Mouse (Mus musculus): ENCODE results near the gene Gm43517. TPM values are rescaled to one million over a fixed set of nuclear protein-coding genes. Genes with fewer than 3 reads are reported as not detected.

The Gm43517 gene
- total RNA-seq, 1 experiment from 2014 or later, result not detected

DNA sequence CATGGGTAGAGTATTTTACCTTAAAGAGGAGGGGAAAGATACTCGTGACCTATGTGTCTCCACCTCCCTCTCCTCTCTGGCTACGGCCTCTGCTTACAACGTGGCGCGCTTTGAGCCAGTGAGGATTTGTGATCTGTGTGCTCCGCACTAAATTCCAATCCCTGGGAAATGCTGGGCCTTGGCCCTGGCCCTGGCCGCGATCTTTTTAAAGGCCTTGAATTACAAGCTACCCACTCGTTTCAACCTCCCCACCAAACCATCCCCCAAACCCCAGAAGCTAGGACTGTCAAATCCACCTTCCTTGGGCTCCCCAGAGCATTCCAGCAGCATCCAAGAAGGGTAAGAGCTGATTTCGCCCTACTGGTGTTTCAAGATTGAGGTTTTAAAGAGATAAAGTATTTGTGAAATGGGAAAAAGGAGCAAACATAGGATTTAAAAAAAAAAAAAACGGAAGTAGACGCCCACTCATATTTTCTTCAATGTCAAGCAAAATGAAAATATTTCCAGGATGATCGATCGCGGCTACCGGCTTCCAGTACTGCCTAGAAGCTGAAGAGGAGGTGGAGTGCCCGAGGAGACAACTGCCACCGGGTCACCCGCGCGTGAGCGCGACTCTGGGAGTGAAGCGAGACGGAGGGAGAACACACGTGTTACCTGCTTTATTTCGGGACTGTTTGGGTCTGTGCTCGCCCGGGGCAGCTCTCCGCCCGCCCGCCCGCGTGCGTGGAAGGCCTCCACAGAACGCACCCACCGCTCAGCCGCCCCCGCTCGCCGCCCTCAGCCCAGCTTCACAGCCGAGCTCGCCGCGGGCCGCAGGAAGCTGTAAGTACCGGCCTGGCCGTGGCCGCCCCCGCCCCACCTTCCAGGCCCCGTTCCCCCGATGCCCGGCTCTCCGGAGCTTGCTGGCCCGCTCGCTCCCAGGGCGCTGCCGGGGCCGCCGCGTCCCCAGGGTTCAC is 2.1 kb upstream of the Gm43517 start, which contains the start of gene Foxg1:
Foxg1 (plus strand) TSS at position 96 of the 956 bp plus-strand sequence.
- ATAC-seq (replicated peaks in 1 of 2; ENCODE audit: insufficient read depth in 1 of 2, low FRiP score in 2 of 2, low TSS enrichment in 1 of 2, low read depth in 1 of 2, poor library complexity in 2 of 2, severe bottlenecking in 2 of 2), result no peak

DNA sequence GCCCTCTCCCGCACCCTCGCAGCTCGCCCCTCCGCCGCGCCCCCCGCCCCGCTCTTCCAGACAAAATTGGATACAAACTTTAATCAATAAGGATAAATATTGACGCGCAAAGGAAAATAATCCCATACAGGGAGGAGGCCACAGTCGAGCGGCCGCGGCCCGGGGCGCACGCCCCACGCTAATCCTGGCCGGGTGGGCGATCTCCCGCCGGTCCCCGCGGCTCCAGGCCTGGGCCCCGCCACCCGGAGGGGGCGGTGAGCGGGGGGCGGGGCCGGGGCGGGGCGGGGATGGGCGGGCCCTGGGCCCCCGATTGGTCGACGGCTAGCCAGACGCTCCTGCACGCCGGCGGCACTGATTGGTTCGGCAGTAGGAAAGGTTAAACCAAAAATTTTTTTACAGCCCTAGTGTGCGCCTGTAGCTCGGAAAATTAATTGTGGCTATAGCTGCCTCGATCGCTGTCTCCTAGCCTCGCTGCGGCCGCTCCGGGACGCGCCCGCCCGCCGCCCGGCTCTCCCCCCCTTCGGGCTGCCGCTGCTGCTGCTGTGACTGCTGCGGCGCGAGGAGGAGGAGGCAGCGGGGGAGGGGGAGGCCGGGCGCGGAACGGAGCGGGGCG is 1.3 kb upstream of the Gm43517 start:
- no peak for ATAC-seq (replicated peaks in 1 of 2; ENCODE audit: insufficient read depth in 1 of 2, low FRiP score in 2 of 2, low TSS enrichment in 1 of 2, low read depth in 1 of 2, poor library complexity in 2 of 2, severe bottlenecking in 2 of 2)

DNA sequence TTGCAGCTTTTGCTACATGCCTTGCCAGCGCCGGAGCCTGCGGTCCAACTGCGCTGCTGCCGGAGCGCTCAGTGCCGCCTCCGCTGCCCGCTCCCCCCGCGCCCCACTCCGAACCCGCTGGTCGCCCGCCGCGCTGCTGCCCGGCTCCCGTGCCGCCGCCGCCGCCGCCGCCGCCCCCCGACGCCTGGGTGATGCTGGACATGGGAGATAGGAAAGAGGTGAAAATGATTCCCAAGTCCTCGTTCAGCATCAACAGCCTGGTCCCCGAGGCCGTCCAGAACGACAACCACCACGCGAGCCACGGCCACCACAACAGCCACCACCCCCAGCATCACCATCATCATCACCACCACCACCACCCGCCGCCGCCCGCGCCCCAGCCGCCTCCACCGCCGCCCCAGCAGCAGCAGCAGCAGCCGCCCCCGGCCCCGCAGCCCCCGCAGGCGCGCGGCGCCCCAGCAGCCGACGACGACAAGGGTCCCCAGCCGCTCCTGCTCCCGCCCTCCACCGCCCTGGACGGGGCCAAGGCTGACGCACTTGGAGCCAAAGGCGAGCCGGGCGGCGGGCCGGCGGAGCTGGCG is 589 bp upstream of the Gm43517 start:
- ATAC-seq (replicated peaks in 1 of 2; ENCODE audit: insufficient read depth in 1 of 2, low FRiP score in 2 of 2, low TSS enrichment in 1 of 2, low read depth in 1 of 2, poor library complexity in 2 of 2, severe bottlenecking in 2 of 2), result no peak

DNA sequence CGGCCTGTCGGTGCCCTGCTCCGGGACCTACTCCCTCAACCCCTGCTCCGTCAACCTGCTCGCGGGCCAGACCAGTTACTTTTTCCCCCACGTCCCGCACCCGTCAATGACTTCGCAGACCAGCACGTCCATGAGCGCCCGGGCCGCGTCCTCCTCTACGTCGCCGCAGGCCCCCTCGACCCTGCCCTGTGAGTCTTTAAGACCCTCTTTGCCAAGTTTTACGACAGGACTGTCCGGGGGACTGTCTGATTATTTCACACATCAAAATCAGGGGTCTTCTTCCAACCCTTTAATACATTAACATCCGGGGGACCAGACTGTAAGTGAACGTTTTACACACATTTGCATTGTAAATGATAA is 637 bp downstream of the Gm43517 start:
- peak in 1 of 2 experiments; percentile 25; a peak in 1 of 4 replicates for ATAC-seq (replicated peaks in 1 of 2; ENCODE audit: insufficient read depth in 1 of 2, low FRiP score in 2 of 2, low TSS enrichment in 1 of 2, low read depth in 1 of 2, poor library complexity in 2 of 2, severe bottlenecking in 2 of 2)

DNA sequence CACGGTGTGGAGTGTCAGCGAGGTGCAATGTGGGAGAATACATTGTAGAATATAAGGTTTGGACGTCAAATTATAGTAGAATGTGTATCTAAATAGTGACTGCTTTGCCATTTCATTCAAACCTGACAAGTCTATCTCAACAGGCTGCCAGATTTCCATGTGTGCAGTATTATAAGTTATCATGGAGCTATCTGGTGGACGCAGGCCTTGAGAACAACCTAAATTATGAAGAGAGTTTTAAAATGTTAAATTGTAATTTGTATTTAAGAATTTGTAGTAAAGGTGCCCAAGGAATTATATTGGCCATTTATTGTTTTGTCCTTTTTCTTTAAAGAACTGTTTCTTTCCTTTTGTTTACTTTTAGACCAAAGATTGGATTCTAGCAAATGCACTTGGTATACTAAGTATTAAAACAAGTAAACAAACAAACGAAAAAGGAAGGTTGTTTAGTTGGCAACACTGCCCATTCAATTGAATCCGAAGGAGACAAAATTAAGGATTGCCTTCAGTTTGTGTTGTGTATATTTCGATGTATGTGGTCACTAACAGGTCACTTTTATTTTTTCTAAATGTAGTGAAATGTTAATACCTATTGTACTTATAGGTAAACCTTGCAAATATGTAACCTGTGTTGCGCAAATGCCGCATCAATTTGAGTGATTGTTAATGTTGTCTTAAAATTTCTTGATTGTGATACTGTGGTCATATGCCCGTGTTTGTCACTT is 1.3 kb downstream of the Gm43517 start:
- no peak for ATAC-seq (replicated peaks in 1 of 2; ENCODE audit: insufficient read depth in 1 of 2, low FRiP score in 2 of 2, low TSS enrichment in 1 of 2, low read depth in 1 of 2, poor library complexity in 2 of 2, severe bottlenecking in 2 of 2)

DNA sequence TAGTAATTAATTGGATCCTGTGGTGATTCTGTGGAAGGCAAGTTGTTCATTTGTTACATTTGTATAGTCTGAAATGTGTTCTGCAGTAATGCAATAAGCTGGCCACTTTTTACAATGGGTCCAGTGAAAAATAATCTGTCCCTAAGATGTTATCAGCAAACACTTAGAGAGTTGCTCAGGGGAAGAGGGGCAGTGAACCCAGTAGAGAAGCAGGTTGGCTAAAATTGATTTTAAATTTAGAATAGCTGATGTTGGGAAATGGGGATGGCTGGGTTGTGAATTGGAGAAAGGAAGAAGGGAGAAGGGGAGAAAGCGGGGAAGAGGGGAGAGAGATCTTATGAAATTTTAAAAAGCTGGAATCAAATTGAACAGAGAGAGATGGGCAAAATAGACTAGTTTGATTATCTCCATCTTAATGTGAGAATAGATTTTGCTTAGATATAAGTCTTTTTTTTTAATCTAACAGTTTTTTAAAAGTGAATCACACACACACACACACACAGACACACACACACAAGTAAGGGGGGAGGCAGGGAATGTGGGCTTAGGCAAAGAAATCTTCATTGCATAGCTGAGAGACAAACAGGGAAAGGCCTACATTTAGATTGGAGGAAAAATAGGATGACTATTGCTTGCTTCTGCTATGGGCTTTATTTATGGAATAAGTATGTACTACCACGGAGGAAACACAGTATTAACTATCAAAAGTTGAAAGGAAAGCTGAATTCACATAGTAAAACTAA is 3.1 kb downstream of the Gm43517 start:
- no peak for ATAC-seq (replicated peaks in 1 of 2; ENCODE audit: insufficient read depth in 1 of 2, low FRiP score in 2 of 2, low TSS enrichment in 1 of 2, low read depth in 1 of 2, poor library complexity in 2 of 2, severe bottlenecking in 2 of 2)

DNA sequence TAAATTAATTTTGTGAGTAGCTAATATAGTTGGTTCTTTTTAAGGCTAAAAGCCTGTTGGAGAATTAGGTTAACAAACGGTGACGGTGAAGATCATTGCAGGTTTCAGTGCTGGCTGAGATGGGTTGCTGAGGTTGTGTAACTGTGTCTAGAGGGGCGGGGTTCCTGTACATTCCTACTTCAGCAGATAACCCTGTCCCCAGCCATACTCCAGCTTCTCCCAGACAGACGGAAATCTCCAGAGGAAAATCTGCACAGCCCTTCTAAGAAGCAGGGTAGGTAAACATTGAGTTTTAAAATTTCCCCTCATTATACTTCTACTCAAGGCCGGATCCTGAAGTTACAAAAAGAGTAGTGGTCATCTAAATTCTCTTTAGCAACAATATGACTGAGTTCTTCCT is 4.7 kb downstream of the Gm43517 start:
- ATAC-seq (replicated peaks in 1 of 2; ENCODE audit: insufficient read depth in 1 of 2, low FRiP score in 2 of 2, low TSS enrichment in 1 of 2, low read depth in 1 of 2, poor library complexity in 2 of 2, severe bottlenecking in 2 of 2), result no peak

DNA sequence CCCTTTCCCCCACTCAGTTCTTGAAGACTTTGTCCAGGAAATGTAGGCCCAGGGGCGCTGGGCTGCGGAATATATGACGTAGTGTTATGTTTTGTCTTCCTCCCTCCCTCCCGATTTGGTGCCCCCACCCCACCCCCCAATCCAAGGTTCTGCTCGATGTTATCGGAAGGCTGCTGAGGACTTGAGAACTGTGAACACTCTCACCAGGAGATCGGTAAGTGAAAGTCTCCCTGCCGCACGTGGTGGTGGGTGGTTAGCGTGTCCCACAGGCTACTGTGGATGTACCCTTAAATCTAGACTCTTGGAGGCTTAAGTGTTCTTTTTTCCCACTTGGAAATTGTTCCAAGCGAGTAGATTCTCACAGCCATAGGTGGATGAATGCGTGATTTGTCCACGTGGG is 5.3 kb downstream of the Gm43517 start:
- no peak for ATAC-seq (replicated peaks in 1 of 2; ENCODE audit: insufficient read depth in 1 of 2, low FRiP score in 2 of 2, low TSS enrichment in 1 of 2, low read depth in 1 of 2, poor library complexity in 2 of 2, severe bottlenecking in 2 of 2)

DNA sequence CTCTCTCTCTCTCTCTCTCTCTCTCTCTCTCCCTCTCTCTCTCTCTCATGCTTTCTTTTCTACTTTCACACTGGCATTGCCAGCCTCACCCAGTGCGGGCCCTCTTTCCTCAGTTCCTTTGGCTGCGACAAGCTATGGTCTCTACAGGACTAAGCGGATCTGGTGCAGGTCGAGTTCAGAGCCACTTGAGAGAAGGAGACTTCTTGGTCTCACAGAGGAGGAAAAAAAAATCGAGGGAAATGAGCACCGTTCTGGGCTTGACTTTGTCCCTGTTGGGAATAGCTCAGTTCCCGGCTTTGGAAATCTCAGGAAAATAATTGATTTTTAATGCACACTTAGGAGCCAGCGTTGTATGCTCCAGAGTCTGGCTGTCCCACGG is 5.9 kb downstream of the Gm43517 start:
- no peak for ATAC-seq (replicated peaks in 1 of 2; ENCODE audit: insufficient read depth in 1 of 2, low FRiP score in 2 of 2, low TSS enrichment in 1 of 2, low read depth in 1 of 2, poor library complexity in 2 of 2, severe bottlenecking in 2 of 2)

DNA sequence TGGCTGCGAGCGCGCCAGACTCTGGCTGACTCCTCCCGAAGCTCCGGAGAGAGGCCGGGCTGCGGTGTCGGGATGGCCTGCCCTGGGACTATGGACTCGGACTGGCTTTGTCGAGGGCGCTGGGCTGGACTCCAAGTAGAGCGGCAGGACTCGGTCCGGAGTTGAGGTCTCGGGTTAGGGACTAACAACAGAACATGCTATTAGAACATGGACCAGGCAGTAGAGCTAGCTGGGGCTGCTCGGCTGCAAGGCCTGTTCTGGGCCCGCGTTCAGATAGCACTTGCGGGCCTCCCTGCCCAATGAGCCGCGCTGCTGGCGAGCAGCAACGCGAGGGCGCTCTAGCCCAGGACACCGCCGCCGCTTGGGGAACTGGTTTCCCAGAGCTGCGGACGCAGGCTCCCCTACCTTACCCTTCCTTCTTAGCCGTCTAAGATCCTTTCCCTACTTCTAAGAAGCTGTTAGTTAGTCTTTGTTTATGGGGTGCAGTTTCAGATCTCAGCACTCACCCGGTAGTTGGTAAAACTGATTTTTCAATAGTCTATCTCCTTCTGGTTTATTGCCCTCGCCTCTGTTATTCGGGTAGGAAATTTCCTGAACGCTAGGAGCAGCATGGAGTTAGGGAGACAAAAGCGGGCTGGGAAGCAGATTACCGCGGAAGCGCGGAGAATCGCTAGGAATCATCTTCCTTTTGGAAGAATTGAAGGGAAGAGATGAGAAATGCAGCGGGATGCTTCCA is 6.5 kb downstream of the Gm43517 start:
- ATAC-seq (replicated peaks in 1 of 2; ENCODE audit: insufficient read depth in 1 of 2, low FRiP score in 2 of 2, low TSS enrichment in 1 of 2, low read depth in 1 of 2, poor library complexity in 2 of 2, severe bottlenecking in 2 of 2), result peak; percentile 98

DNA sequence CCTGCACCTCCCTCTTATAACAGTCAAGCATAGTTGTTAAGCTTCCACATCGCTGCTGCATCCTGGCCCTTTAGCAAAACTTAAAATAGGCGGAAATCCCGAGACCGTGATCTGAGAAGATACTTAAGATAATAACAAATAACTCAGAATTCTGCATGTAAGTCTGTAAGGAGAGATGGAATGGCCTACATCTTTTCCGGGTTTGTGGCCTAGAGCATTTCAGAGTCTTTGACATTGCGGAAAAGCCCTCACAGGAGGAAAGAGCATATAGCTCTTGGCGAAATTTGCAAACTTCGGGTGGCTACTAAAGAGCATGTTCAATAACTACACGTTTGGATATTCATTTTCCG is 7.0 kb downstream of the Gm43517 start:
- no peak for ATAC-seq (replicated peaks in 1 of 2; ENCODE audit: insufficient read depth in 1 of 2, low FRiP score in 2 of 2, low TSS enrichment in 1 of 2, low read depth in 1 of 2, poor library complexity in 2 of 2, severe bottlenecking in 2 of 2)

DNA sequence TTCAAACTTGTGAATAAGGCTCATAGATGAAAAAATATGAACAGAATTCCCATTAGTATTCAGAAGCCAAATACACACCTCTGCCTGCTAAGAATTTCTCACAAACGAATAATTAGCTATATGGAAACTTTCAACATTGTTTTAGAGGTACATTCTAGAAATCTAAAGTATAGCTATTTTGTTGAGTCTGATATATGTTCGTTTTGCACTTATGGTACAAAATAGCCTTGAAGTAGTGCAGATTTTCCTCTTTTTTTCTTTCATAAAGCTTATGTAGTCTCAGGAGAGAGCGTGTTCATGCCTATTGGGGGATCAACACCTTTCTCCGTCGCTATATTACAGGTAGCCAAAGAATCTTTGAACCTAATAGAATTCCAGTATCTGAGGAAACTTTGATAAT is 7.9 kb downstream of the Gm43517 start:
- ATAC-seq (replicated peaks in 1 of 2; ENCODE audit: insufficient read depth in 1 of 2, low FRiP score in 2 of 2, low TSS enrichment in 1 of 2, low read depth in 1 of 2, poor library complexity in 2 of 2, severe bottlenecking in 2 of 2), result no peak

DNA sequence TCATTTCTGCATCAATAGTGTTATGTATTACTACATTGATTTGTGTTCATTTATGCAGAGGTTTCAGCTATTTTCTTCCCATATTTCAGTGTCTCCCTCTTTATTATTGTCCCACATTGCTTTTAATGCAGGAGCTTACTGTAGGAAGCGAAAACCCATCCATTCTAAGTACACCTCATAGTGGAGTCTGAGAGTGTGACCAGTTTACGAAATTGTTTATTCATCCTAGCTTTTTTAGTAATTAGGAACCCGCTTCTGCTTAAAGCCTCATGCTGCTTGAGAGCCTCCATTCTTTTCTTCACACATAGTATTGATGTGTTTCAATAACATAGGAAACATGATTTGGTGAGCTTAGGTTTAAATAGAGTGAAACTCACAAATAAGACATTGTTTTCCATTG is 8.7 kb downstream of the Gm43517 start:
- ATAC-seq (replicated peaks in 1 of 2; ENCODE audit: insufficient read depth in 1 of 2, low FRiP score in 2 of 2, low TSS enrichment in 1 of 2, low read depth in 1 of 2, poor library complexity in 2 of 2, severe bottlenecking in 2 of 2), result no peak

DNA sequence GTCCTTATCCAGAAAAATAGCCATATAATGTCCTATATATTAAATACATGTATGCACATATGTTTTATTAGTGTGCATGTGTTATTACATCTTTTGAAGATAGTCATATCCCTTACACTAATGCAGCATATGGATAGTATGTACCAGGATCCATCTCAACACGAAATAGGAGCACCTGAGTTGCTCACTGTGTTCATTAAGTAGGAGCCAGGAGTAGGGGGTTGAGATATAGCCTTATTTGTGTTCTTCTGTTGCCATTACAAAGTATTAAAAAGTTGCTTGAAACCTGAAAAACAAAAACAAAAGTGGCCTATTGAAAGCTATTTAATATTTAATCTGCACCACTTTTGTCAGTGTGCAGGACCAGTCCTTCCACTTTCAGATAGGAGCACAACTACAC is 9.2 kb downstream of the Gm43517 start:
- no peak for ATAC-seq (replicated peaks in 1 of 2; ENCODE audit: insufficient read depth in 1 of 2, low FRiP score in 2 of 2, low TSS enrichment in 1 of 2, low read depth in 1 of 2, poor library complexity in 2 of 2, severe bottlenecking in 2 of 2)

DNA sequence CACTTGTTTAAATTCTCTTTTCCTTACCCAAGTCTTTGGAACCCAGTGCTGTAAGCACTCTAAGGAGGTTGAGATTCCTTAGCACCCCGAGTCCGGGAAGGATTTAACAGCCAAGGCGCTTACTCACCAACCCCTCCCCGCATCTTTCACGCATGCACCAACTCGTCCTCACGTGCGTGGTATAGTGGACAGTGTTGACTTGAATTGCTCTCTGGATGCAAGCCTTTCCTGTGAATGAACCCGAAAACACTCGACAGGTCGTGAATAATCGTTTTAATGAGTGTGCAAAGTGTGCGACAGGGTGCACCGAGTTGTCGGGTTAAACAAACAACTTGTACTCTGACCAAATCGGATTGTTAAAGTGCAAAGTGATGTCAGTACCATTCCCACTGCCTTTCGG is 9.9 kb downstream of the Gm43517 start:
- ATAC-seq (replicated peaks in 1 of 2; ENCODE audit: insufficient read depth in 1 of 2, low FRiP score in 2 of 2, low TSS enrichment in 1 of 2, low read depth in 1 of 2, poor library complexity in 2 of 2, severe bottlenecking in 2 of 2), result no peak

DNA sequence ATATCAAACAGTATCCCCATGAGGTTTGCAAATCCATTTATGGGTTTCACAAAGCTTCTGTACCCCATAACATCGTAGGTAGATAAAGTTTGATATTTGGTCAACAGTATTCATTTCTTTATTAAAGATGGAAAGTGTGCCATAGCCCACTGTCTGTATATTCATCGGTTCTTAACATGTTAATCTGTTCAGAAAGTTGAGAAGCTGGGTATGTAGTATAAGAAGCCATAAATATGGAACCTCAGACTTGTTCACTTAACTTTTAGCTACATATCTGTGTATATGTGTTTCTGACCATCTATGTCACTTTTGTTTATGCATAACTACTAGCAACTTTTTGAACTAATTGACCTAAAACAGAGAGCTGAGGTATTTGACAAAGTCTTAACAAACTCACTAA is 11.0 kb downstream of the Gm43517 start:
- no peak for ATAC-seq (replicated peaks in 1 of 2; ENCODE audit: insufficient read depth in 1 of 2, low FRiP score in 2 of 2, low TSS enrichment in 1 of 2, low read depth in 1 of 2, poor library complexity in 2 of 2, severe bottlenecking in 2 of 2)

DNA sequence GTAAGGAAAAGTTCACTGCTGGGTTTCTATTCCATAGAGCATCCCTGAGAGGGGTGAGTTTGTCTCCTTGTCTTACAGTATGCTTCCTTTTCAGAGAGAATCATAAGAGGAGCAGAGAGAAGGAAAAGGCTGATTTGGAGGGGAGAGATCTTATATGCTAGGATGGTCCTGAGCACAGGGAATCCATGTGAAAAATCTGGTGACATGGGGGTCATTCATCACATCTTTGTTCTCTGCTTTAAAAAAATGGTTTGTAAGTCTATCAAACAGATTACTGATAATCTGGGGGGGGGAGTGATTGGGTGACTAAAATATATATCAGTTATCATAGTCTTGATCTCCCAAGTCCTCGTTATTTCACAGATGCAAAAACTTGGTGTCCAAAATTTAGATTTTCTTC is 11.8 kb downstream of the Gm43517 start:
- no peak for ATAC-seq (replicated peaks in 1 of 2; ENCODE audit: insufficient read depth in 1 of 2, low FRiP score in 2 of 2, low TSS enrichment in 1 of 2, low read depth in 1 of 2, poor library complexity in 2 of 2, severe bottlenecking in 2 of 2)
